Mouse (Mus musculus): ENCODE data around the gene Dlg4.

DNA sequence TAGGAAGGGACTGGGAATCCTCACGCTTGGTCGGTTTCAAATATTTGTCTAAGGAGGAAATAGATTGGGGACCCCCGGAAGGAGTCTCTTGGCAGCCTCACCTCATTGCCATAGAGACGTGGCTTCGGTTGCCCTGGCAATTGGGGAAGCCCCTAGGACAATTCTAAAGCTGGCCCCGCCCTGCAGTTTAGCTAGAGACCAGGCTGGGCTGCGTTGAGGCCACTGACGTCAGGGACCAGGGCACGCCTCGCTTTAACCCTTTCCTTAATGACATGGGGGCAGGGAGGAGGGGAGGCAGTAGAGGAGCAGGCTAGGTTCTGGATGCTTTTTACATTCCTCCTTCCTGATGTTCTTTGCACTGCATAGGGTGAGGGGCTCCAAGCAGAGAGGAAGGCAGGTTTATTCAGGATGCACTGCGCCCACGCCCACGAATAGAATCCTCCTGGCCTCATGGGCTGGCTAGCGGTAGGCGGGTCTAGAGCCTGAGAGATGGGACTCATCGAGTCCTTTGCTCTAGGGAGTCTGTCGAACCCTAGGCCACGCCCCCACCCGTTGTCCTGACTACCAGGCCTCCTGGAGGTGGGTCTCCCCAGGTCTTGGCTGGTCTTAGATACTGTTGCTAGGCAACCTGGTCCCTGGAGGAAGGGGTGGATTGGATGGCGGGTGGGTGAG, 12.5 kb downstream of the Dlg4 start:
- TF ChIP-seq POLR2A (IDR thresholded peaks at IDR 0.05; ENCODE audit: low read depth, low read length) (no peak), CTCF (IDR thresholded peaks at IDR 0.05; ENCODE audit: extremely low read depth, insufficient read length, insufficient replicate concordance, low read depth, low read length) (no peak)

All from small intestine, adult 2 months (tissue).